Mouse (Mus musculus): ENCODE results near the gene Irgm2.

DNA sequence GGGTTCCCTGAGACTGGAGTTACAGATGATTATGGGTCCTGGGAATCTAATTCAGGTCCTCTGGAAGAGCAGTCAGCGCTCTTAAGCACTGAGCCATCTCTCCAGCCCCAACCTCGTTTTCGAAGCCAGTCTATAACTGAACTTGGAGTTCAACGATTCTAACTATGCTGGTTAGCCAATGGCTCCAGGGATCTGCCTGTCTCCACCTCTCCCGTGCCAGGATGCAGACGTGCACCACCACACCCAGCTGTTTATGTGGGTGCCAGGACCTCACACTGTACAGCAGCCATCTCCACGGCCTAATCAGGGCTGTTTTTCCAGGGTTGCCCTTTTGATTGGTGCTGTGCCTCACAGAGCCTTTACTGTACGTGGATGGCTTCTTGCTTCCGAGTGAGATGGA lies 65.1 kb downstream of the Irgm2 start:
- TF ChIP-seq CTCF (IDR thresholded peaks at IDR 0.05; ENCODE audit: control insufficient read depth, insufficient read depth, insufficient read length): no peak
- no peak for TF ChIP-seq MAX (IDR thresholded peaks at IDR 0.05)
- TF ChIP-seq MYOD1 (IDR thresholded peaks at IDR 0.05; ENCODE audit: control insufficient read depth, insufficient read length, low read depth): no peak
- TF ChIP-seq USF1 (IDR thresholded peaks at IDR 0.05; ENCODE audit: low read depth): no peak
- no peak for TF ChIP-seq FOSL1 (IDR thresholded peaks at IDR 0.05; ENCODE audit: insufficient read depth, low read length, poor library complexity, severe bottlenecking)

Data from C2C12 (cell line).